Mouse (Mus musculus) layer of hippocampus, postnatal 25 days (tissue): ENCODE data around the gene Atrip. TPM values are rescaled to one million over a fixed set of nuclear protein-coding genes. Genes with fewer than 3 reads are reported as not detected.

Source experiments
- total RNA-seq, 2 experiments: library from RNA; stranded (reverse); gene quantifications; 2 replicates each; pipeline ENCODE4 v1.2.3; 2021

Gene Atrip
- total RNA-seq, 2 experiments from 2014 or later, result 21.7 to 25.7 TPM

Other genes with a start within 250 kb of the Atrip start
- gene Celsr3, start 247.8 kb downstream of the Atrip start, total RNA-seq, result 10 to 100 TPM; 42.5 to 66.0 TPM
- gene Slc26a6, start 220.8 kb downstream of the Atrip start, total RNA-seq, result 10 to 100 TPM; 21.4 to 21.5 TPM
- under 1 TPM in 1 of 2 experiments, not detected in 1; 0.85 TPM for gene Tmem89, start 159.5 kb downstream of the Atrip start, total RNA-seq
- gene Uqcrc1, start 137.5 kb downstream of the Atrip start, total RNA-seq, result 100 to 1,000 TPM; 353 to 403 TPM
- gene Col7a1, start 120.5 kb downstream of the Atrip start, total RNA-seq, result 1 to 10 TPM; 2.0 to 3.0 TPM
- gene Ucn2, start 88.1 kb downstream of the Atrip start, total RNA-seq, result not detected
- gene Pfkfb4, start 82.3 kb downstream of the Atrip start, total RNA-seq, result 10 to 100 TPM in 1 of 2 experiments, 1 to 10 TPM in 1; 10.0 to 10.9 TPM
- 10 to 100 TPM; 49.3 to 52.1 TPM for gene Shisa5, start 35.6 kb downstream of the Atrip start, total RNA-seq
- 10 to 100 TPM; 13.1 to 14.2 TPM for gene Trex1, start 14.4 kb downstream of the Atrip start, total RNA-seq
- 1 to 10 TPM; 8.1 to 8.4 TPM for gene Ccdc51, start 8.4 kb upstream of the Atrip start, total RNA-seq
- 100 to 1,000 TPM; 311 to 321 TPM for gene Tma7, start 8.5 kb upstream of the Atrip start, total RNA-seq
- gene Plxnb1, start 21.3 kb upstream of the Atrip start, total RNA-seq, result 10 to 100 TPM; 83.2 to 98.9 TPM
- not detected for gene Fbxw21, start 87.9 kb upstream of the Atrip start, total RNA-seq
- gene Fbxw13, start 121.9 kb upstream of the Atrip start, total RNA-seq, result not detected
- not detected for gene Fbxw20, start 160.6 kb upstream of the Atrip start, total RNA-seq
- gene Fbxw14, start 213.6 kb upstream of the Atrip start, total RNA-seq, result not detected